Mouse (Mus musculus): Measurements from ENCODE around the gene Cpxm2. TPM values are rescaled to one million over a fixed set of nuclear protein-coding genes. Genes with fewer than 3 reads are reported as not detected.

Gene Cpxm2
- polyA plus RNA-seq, 1 experiment from 2014 or later, result 1.1 TPM

DNA sequence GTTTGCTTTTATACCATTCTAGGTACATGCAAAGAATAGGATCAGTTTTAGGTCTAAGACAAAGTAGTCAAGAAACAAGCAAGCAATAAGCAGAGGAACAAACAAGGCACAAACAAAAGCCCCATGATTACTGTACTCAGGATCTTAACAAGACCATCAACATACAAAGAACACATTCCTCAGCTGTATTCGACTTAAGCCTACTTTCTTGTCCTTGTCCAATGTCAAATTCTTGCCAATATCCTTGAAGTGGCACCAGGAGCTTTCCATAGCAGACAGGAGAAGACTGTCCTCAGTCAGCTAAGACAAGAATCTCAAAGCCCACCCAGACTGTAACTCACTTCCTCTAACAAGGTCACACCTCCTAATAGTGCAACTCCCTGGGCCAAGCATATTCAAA is 24.5 kb upstream of the Cpxm2 start:
- no peaks in the 10 kb centered on the region for H3K9me3 ChIP-seq (replicated peaks)
- H3K4me2 ChIP-seq, result no peak overlapping the region
- H3K4me3 ChIP-seq, result no peak overlapping the region
- WGBS, result 42% methylated on average over 1 of the region's 1 CpGs
- H3K9ac ChIP-seq, result no peak overlapping the region
- ATAC-seq (replicated peaks; ENCODE audit: insufficient number of reproducible peaks, insufficient read depth, low FRiP score, low read depth), result no peak
- H3K4me1 ChIP-seq (replicated peaks), result no peaks in the 10 kb centered on the region
- no peak overlapping the region for H3K27ac ChIP-seq
- H3K36me3 ChIP-seq, result no peaks in the 10 kb centered on the region
- H3K27me3 ChIP-seq, result no peaks in the 10 kb centered on the region

DNA sequence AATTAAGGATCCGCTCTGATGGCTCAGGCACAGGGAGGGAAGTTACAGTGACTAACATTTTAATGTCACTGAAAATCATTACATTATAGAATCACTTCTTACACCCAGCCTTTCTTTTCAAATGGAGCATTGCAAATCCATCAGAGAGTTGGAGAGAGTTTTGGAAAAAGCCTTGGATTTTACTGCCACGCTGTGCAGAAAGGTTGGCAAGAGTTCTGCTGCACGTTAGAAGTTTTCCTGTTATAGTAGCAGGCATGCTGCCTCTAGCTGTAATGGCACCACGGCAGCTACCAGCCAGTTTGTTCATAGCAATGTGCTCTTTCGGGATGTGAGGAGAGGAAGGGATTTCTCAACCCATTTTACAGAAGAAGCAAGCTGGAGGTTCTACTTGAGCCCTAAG is 20.2 kb upstream of the Cpxm2 start:
- no peak overlapping the region for H3K9ac ChIP-seq
- H3K4me3 ChIP-seq, result no peak overlapping the region
- no peak overlapping the region for H3K4me2 ChIP-seq
- no peak for ATAC-seq (replicated peaks; ENCODE audit: insufficient number of reproducible peaks, insufficient read depth, low FRiP score, low read depth)
- H3K27me3 ChIP-seq, result no peaks in the 10 kb centered on the region
- H3K27ac ChIP-seq, result no peak overlapping the region
- H3K9me3 ChIP-seq (replicated peaks), result no peaks in the 10 kb centered on the region
- H3K4me1 ChIP-seq (replicated peaks), result no peaks in the 10 kb centered on the region
- no peaks in the 10 kb centered on the region for H3K36me3 ChIP-seq
- WGBS, result 64% methylated on average over 5 of the region's 5 CpGs

DNA sequence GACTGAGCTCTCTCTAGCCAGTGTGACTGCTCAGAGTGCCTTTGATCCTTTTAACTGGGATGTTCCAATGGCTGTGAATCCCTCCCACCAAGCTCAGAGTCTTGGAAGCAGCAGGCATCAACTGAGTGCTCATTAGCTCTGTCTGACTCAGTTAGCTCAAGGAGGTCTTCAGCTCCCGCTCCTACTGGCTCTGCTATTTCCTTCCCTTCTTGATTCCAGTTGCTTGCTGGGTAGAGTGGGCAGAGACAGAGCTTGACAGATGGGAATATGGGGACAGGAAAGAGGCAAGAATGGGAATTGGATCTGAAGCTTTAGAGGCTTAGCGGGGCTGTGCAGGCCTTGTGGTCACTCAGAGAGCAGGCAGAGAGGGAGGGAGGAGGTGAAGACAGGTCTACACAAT is 19.8 kb upstream of the Cpxm2 start:
- no peaks in the 10 kb centered on the region for H3K36me3 ChIP-seq
- no peaks in the 10 kb centered on the region for H3K4me1 ChIP-seq (replicated peaks)
- no peak overlapping the region for H3K27ac ChIP-seq
- no peaks in the 10 kb centered on the region for H3K9me3 ChIP-seq (replicated peaks)
- 51% methylated on average over 2 of the region's 2 CpGs for WGBS
- H3K9ac ChIP-seq, result no peak overlapping the region
- H3K4me3 ChIP-seq, result no peak overlapping the region
- ATAC-seq (replicated peaks; ENCODE audit: insufficient number of reproducible peaks, insufficient read depth, low FRiP score, low read depth), result no peak
- H3K4me2 ChIP-seq, result no peak overlapping the region
- no peaks in the 10 kb centered on the region for H3K27me3 ChIP-seq

DNA sequence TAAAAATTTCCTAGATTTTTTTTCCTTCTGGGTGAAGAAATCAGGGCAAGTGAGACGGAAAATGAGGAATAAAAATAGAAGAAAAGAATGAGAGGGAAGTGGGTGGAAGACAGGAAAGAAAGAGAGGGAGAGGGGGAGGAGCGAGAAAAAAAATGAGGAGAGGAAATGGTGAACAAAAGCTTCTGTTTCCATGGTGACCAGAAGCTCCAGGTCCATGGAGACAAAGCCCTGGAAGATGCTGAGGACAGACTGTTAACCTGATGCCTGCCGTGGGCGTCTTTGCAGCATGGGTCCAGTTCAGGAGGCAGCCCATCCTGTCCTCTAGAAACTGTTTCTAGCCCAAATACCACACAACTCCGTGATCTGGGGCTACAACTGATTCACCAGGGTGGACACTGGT is 17.7 kb upstream of the Cpxm2 start:
- Histone ChIP-seq H3K4me3 (no peak overlapping the region), H3K36me3 (no peaks in the 10 kb centered on the region), H3K4me1 (replicated peaks) (no peaks in the 10 kb centered on the region), H3K9me3 (replicated peaks) (no peaks in the 10 kb centered on the region), H3K27me3 (0 out of 2 replicates have a peak, but pooled peaks cover 3% of the 10 kb centered on the region), H3K27ac (no peak overlapping the region), H3K9ac (no peak overlapping the region), H3K4me2 (no peak overlapping the region)
- ATAC-seq (replicated peaks; ENCODE audit: insufficient number of reproducible peaks, insufficient read depth, low FRiP score, low read depth), result no peak
- 72% methylated on average over 5 of the region's 5 CpGs for WGBS

DNA sequence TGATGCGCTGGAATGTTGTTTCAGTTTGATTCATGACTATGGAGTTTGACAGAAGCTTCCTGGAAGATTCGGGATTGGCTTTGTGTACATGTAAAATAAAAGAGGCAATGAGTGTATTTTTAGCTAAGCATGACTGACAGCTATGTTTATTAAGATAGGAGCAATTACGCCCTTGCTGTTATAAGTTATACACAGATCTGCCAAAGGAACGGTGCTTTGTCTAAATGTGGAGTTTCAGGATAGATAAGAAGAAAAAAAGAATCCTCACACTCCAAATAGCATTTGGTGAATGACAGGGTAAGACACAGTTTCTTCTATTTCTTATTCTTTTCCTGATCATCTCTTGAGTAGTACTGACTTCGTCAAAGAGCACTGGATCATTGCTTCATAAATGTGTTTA is 17.2 kb upstream of the Cpxm2 start:
- Histone ChIP-seq H3K27ac (no peak overlapping the region), H3K36me3 (no peaks in the 10 kb centered on the region), H3K4me1 (replicated peaks) (no peaks in the 10 kb centered on the region), H3K9me3 (replicated peaks) (no peaks in the 10 kb centered on the region), H3K4me2 (no peak overlapping the region), H3K9ac (no peak overlapping the region), H3K4me3 (no peak overlapping the region), H3K27me3 (0 out of 2 replicates have a peak, but pooled peaks cover 3% of the 10 kb centered on the region)
- ATAC-seq (replicated peaks; ENCODE audit: insufficient number of reproducible peaks, insufficient read depth, low FRiP score, low read depth), result no peak
- WGBS, result 64% methylated on average over 5 of the region's 5 CpGs

DNA sequence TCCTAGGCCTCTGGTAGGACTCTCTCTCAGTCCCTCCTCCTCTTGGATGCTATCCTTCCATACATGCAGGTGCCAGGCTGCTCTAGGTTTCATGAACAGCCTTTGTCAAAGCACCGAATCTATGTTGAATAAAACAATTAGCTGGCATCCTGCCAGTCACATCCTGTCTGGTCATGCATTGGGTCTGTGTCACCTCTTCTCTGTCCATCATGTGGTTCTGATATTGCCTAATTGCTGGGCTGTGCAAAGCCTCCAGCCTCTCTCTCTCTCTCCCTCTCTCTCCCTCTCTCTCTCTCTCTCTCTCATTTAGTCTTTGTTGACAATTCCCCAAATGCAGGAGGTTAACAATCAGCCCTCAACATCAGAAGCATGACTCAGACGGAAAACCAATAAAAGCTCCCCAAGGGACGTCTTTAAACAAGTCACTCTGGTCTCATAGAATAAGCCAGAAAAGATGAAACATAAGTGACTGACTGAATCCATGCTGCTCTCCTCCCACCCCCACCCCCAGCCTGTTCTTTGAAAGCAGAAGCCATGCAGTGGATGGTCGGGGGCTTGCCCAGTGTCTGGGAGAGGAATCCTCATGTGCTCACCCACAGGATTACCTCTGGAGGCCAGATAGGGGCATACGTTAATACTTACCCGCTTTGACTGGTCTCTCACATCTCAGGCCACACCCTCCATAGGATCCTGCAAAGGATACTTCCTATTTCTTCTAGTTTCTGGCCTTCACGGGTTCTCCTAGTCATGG is 15.1 kb upstream of the Cpxm2 start:
- Histone ChIP-seq H3K4me1 (replicated peaks) (no peaks in the 10 kb centered on the region), H3K4me2 (no peak overlapping the region), H3K9me3 (replicated peaks) (no peaks in the 10 kb centered on the region), H3K9ac (no peak overlapping the region), H3K27me3 (0 out of 2 replicates have a peak, but pooled peaks cover 3% of the 10 kb centered on the region), H3K4me3 (no peak overlapping the region), H3K36me3 (no peaks in the 10 kb centered on the region), H3K27ac (no peak overlapping the region)
- no peak for ATAC-seq (replicated peaks; ENCODE audit: insufficient number of reproducible peaks, insufficient read depth, low FRiP score, low read depth)
- 61% methylated on average over 7 of the region's 7 CpGs for WGBS

DNA sequence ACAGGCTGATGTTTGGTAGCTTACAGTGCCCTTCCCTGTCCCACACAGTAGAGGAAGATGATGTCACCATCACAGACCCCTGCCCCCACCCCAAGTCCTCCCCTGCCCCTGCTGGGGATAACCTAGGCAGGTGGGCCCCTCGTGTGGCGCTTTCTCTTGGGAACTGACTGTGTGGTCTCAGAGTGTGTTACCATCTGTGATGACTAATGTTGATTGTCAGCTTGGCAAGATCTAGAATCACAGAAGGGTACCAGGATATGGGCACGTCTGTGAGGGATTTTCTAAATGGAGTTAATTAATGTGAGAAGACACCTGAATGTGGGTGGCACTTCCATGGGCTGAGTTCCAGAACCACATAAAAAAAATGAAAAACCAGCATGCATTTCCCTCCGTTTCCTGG is 12.7 kb upstream of the Cpxm2 start:
- H3K9me3 ChIP-seq (replicated peaks), result no peaks in the 10 kb centered on the region
- no peak overlapping the region for H3K9ac ChIP-seq
- no peaks in the 10 kb centered on the region for H3K36me3 ChIP-seq
- no peak overlapping the region for H3K4me3 ChIP-seq
- no peak overlapping the region for H3K4me2 ChIP-seq
- no peak overlapping the region for H3K27ac ChIP-seq
- 0 out of 2 replicates have a peak, but pooled peaks cover 3% of the 10 kb centered on the region for H3K27me3 ChIP-seq
- no peaks in the 10 kb centered on the region for H3K4me1 ChIP-seq (replicated peaks)
- 74% methylated on average over 4 of the region's 4 CpGs for whole genome bisulfite sequencing
- ATAC-seq (replicated peaks; ENCODE audit: insufficient number of reproducible peaks, insufficient read depth, low FRiP score, low read depth), result no peak

DNA sequence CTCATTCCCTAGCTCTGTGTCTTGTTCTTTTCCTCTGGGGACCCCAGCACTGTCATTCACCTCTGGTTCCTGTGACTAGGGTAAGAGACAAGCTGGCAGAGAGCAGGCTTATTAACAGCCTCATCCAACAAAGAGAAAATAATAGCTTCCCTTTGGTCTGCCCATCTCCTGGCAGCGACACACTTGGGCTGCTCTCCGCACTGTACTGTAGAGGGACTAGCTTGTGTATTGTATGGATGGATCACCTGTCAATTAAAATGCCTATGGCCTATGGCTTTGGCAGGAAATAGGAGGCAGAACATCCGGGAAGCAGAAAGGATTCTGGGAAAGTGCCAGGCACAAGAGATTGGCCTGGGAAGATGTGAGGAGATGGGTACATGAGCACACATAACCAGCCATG is 7.7 kb upstream of the Cpxm2 start:
- WGBS, result 75% methylated on average over 3 of the region's 3 CpGs
- Histone ChIP-seq H3K4me1 (replicated peaks) (no peaks in the 10 kb centered on the region), H3K27me3 (no peaks in the 10 kb centered on the region), H3K9ac (no peak overlapping the region), H3K36me3 (no peaks in the 10 kb centered on the region), H3K4me3 (no peak overlapping the region), H3K4me2 (no peak overlapping the region), H3K27ac (no peak overlapping the region), H3K9me3 (replicated peaks) (no peaks in the 10 kb centered on the region)
- ATAC-seq (replicated peaks; ENCODE audit: insufficient number of reproducible peaks, insufficient read depth, low FRiP score, low read depth), result no peak

DNA sequence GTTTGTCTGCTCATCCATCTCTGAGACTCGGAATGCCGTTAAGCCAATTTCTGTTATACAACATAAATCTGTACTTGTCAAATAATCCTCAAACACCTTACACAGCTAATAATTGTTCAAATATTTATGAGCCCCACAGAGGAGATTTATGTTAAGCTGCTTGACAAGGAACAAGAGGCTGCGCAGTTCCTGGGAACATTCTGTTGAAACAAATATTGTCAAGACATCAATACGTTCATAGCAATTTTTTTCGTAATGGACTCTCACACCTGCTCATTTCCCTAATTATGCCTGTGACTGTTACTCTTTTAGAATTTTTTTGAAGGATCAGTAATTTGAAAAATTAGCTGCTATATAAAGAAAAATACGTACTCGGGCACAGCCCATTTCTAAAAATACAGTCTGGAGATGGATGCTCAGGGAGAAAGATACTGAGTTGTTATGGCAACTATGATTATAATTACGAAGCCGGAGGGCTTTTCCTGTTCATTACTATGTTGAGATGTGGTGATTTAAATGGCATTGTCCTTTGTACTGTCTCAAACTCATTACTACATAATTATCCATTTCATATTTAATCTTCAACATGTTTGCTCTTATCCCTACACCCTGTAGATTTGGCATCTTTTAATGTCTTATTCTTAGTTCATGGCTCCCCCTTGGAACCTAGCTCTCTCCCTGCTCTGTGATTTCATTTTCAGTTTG is 3.9 kb upstream of the Cpxm2 start:
- no peak for ATAC-seq (replicated peaks; ENCODE audit: insufficient number of reproducible peaks, insufficient read depth, low FRiP score, low read depth)
- Histone ChIP-seq H3K4me3 (no peak overlapping the region), H3K27me3 (peaks cover 36% of the 10 kb centered on the region), H3K9ac (no peak overlapping the region), H3K4me2 (no peak overlapping the region), H3K36me3 (no peaks in the 10 kb centered on the region), H3K27ac (no peak overlapping the region), H3K4me1 (replicated peaks) (peaks cover 7% of the 10 kb centered on the region), H3K9me3 (replicated peaks) (no peaks in the 10 kb centered on the region)
- 82% methylated on average over 9 of the region's 9 CpGs for WGBS

DNA sequence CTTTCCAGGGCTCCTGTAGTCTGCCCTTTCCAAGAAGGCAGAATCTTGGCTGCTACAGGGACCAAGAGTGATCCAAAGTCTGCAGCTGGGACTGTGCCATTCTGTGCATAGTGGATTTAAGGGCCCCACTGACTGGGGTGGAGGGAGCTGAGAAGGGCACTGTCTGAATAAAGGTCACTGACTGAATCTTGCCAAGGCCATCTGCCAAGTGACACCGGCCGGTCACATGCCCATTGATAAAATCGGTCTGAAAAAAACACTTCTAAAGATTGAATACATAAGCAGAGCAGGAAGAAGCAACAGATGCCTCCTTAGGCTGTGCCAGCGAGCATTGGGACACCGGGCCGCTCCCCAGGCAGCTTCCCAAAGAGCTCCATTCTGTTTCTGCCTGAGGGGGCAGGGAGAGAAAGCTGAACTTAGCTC is 803 bp downstream of the Cpxm2 start:
- peaks cover 47% of the 10 kb centered on the region for H3K27me3 ChIP-seq
- ATAC-seq (replicated peaks; ENCODE audit: insufficient number of reproducible peaks, insufficient read depth, low FRiP score, low read depth), result no peak
- no peak overlapping the region; the same call in 1 of the 2 replicates for H3K4me3 ChIP-seq
- no peaks in the 10 kb centered on the region for H3K9me3 ChIP-seq (replicated peaks)
- 39% methylated on average over 6 of the region's 6 CpGs for WGBS
- no peaks in the 10 kb centered on the region for H3K36me3 ChIP-seq
- H3K4me2 ChIP-seq, result 0 out of 2 replicates have a peak overlapping the region, but pooled peaks have one; percentile 63
- peaks cover 7% of the 10 kb centered on the region for H3K4me1 ChIP-seq (replicated peaks)
- no peak overlapping the region for H3K27ac ChIP-seq
- H3K9ac ChIP-seq, result no peak overlapping the region

DNA sequence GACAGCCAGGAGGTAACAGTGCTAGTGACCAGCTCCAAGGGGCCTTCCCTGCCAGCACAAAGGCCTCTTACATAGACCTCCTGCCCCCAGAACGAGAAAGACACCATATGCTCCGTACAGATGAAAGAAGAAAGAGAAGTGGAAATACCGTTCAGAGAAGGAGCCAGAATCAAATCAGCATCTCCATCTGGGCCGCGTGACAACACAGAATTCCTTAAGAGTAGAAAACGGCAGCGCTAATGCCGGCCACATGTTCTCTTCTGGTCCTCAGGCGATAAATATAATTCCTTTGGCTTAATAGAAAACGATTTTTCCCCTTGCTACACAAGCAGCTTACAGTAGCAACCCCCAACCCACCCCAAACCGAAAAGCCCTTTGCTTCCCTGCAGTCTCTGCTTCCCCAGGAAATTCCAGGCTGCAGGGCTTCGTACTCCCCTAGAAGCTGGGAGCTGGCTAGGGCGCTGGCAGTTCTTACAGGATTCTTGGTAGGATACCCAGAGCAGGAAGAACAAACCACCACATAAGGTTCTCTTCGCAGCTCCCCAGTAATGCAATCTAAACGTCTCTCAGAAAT is 9.2 kb downstream of the Cpxm2 start:
- H3K9ac ChIP-seq, result no peak overlapping the region
- no peak overlapping the region for H3K4me3 ChIP-seq
- no peak overlapping the region for H3K4me2 ChIP-seq
- H3K36me3 ChIP-seq, result no peaks in the 10 kb centered on the region
- H3K4me1 ChIP-seq (replicated peaks), result no peaks in the 10 kb centered on the region
- no peak overlapping the region for H3K27ac ChIP-seq
- no peaks in the 10 kb centered on the region for H3K27me3 ChIP-seq
- H3K9me3 ChIP-seq (replicated peaks), result no peaks in the 10 kb centered on the region
- no peak for ATAC-seq (replicated peaks; ENCODE audit: insufficient number of reproducible peaks, insufficient read depth, low FRiP score, low read depth)
- WGBS, result 75% methylated on average over 15 of the region's 15 CpGs
